Mouse (Mus musculus) spleen, adult 2 months (tissue): Measurements from ENCODE around the gene Fam196b. TPM values are rescaled to one million over a fixed set of nuclear protein-coding genes. Genes with fewer than 3 reads are reported as not detected.

Source experiments
- DNase-seq, 2 experiments: peaks; one replicate each; pipeline versions ENCODE4 v3.0.0 to v3.0.0-alpha.2; 2012 to 2021; ENCODE audit warnings: low spot score in 2 of 2, low read depth in 1 of 2
- H3K27ac ChIP-seq: fragments of 200-500 bp; 2 replicates; pipeline ENCODE4 v1.5.1; 2012; ENCODE audit warnings: low read length, inconsistent platforms; ENCODE audit not compliant: insufficient read depth
- H3K27me3 ChIP-seq: fragments of 200-500 bp; 2 replicates; pipeline ENCODE4 v1.6.1; 2012; ENCODE audit warnings: mild to moderate bottlenecking, moderate library complexity, low read length, inconsistent platforms; ENCODE audit not compliant: control insufficient read depth, insufficient read depth
- H3K36me3 ChIP-seq: fragments of 200-500 bp; 2 replicates; pipeline ENCODE4 v1.6.1; 2012; ENCODE audit warnings: mild to moderate bottlenecking, low read length, inconsistent platforms; ENCODE audit not compliant: control insufficient read depth, insufficient read depth
- H3K4me1 ChIP-seq: fragments of 200-500 bp; 2 replicates; pipeline ENCODE4 v1.6.1; 2011; ENCODE audit warnings: inconsistent platforms; ENCODE audit not compliant: control insufficient read depth, insufficient read depth, insufficient read length
- H3K4me3 ChIP-seq: fragments of 200-500 bp; 2 replicates; pipeline ENCODE4 v1.5.1; 2011; ENCODE audit warnings: mild to moderate bottlenecking, inconsistent platforms; ENCODE audit not compliant: insufficient read depth, insufficient read length; ENCODE audit errors: extremely low read depth
- CTCF ChIP-seq: fragments of 200-500 bp; IDR thresholded peaks from 2 replicates; pipeline ENCODE4 v1.5.1; 2011; ENCODE audit warnings: mild to moderate bottlenecking, inconsistent platforms; ENCODE audit not compliant: insufficient read depth, insufficient read length, insufficient replicate concordance; ENCODE audit errors: extremely low read depth
- POLR2A ChIP-seq: fragments of 200-500 bp; IDR thresholded peaks from 2 replicates; pipeline ENCODE4 v1.6.1; 2011; ENCODE audit warnings: low read depth, low read length, inconsistent platforms
- WGBS: fragments of 180-500 bp; shearing (Covaris S2); methylation state at CpG from one replicate; pipeline ENCODE4 v1.1.7; 2018; 5-methylcytosine and 5-hydroxymethylcytosine counted together
- polyA plus RNA-seq: library from polyadenylated mRNA; depleted of rRNA; stranded (reverse); fragments of >200 nt; gene quantifications from 2 replicates; pipeline ENCODE4 v1.2.3, GENCODE M21; 2012

Fam196b gene
- polyA plus RNA-seq, 1 experiment = 0.05 TPM

DNA sequence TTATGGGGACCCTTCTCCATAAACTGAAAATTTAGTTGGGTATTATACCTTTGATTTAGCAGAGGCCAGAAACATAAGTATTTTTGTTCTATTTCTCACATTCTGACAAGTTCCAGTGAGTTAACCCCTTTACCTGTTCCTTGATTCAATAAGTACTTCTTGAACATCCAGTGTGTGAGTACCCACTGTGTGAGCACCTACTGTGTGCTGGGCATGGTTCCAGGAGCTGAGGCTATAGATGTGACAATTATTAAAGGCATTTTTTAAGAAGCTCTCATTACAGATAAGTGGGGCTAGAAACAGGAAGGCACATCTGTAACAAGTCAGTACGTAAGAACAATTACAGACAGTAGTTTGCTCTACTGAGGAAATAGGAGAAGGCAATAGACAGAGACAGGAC is 4.7 kb downstream of the Fam196b start:
- H3K4me1 ChIP-seq = no peaks in the 10 kb centered on the region
- WGBS = 91% methylated on average over 1 of the region's 1 CpGs
- no peak for DNase-seq
- no peak overlapping the region for H3K4me3 ChIP-seq
- peaks cover 6% of the 10 kb centered on the region for H3K36me3 ChIP-seq
- no peak overlapping the region for H3K27ac ChIP-seq
- TF ChIP-seq POLR2A (no peak), CTCF (no peak)
- H3K27me3 ChIP-seq = no peaks in the 10 kb centered on the region

DNA sequence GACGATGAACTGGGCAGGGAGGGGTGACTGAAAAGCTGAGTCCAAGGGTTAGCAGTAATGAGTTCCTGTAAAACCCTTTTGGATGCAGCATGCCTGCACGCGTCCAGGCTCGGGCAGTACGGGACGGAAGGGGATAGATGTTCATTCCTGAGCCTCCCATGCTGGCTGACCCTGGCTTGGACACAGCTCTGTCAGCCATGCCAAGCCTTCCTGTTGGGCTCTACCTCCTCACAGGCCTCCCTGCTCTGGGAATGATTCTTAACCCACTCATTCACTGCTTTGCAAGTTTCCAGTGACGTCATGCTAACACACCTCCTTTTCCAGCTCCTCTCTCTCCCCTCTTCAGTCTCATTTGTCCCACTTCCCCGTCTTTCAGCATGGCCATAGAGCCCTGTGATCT is 9.0 kb downstream of the Fam196b start:
- peaks cover 4% of the 10 kb centered on the region for H3K36me3 ChIP-seq
- TF ChIP-seq POLR2A (no peak), CTCF (no peak)
- no peak for DNase-seq
- 87% methylated on average over 8 of the region's 8 CpGs for WGBS
- no peaks in the 10 kb centered on the region for H3K27me3 ChIP-seq
- no peak overlapping the region for H3K27ac ChIP-seq
- no peak overlapping the region for H3K4me3 ChIP-seq
- H3K4me1 ChIP-seq = no peaks in the 10 kb centered on the region

DNA sequence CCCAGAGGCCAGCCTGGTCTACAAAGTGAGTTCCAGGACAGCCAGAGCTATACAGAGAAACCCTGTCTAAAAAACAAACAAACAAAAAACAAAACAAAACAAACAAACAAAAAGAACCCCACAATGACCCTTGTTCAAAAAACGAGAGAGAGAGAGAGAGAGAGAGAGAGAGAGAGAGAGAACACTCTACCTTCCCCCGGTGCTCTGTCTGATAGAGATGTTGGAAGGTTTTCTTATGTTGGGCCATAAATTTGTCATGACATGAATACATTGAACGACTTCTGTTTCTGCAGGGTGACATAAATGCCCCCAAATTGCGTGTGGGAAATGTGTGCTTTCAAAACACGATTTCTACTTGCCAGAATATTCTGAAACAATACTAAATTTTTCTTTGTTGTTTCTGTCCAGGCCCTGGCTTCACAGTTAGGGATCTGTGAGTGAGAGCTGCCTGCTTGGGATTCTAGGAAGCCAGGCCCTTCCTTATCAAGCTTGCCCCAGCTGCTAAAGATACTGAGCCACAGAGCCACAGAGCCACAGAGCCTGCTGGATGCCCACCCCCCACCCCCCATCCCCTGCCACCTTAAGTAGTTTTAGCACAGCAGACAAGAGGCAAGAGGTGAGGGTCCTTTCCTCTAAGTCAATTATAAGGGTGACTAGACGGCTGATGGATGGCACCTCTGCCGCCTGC is 17.9 kb downstream of the Fam196b start:
- Histone ChIP-seq H3K4me3 (no peak overlapping the region), H3K36me3 (peaks cover 8% of the 10 kb centered on the region), H3K4me1 (no peaks in the 10 kb centered on the region), H3K27me3 (no peaks in the 10 kb centered on the region), H3K27ac (no peak overlapping the region)
- WGBS = 62% methylated on average over 7 of the region's 7 CpGs
- no peak for DNase-seq
- TF ChIP-seq CTCF (no peak), POLR2A (no peak)

DNA sequence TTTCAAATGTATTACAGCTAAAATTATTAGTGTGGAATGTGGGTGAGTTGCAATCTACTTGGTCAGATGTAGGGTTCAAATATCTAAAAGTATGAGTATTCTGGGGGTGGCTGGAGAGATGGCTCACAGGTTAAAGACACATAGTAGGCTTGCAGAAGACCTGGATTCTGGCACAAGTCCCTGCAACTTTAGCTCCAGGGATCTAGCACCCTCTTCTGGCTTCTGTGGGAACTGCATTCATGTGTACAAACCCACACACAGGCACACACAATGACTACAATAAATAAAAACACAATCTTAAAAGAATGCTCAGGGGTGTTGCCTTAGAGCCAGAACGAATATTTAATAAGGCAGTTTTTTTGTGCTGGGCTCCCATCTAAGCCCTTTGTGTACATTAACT is 23.3 kb downstream of the Fam196b start:
- no peak for TF ChIP-seq CTCF
- no peak for TF ChIP-seq POLR2A
- H3K27me3 ChIP-seq = no peaks in the 10 kb centered on the region
- no peak overlapping the region for H3K27ac ChIP-seq
- no peak for DNase-seq
- no peaks in the 10 kb centered on the region for H3K4me1 ChIP-seq
- H3K36me3 ChIP-seq = peaks cover 7% of the 10 kb centered on the region
- H3K4me3 ChIP-seq = no peak overlapping the region
- WGBS = 84% methylated on average over 1 of the region's 1 CpGs

DNA sequence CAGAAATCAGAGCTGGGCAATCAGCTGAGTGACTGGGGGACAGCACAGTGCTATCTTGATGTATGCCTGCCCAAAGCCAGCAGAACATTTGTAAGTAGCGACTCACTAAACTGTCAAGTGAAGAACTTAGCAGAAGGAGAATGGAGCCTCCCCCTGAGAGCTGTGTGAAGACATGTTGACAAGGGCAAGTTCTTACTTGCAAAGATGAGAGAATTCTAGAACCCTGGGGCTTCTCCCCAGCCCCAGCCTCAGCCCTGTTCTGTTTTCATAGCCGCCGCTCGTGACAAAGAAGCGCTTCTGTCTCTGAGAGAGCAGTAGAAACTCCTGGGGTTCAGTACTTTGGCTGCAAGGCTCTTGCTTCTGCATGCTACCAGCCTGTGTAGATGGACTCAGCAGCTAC is 25.1 kb downstream of the Fam196b start:
- peaks cover 8% of the 10 kb centered on the region for H3K36me3 ChIP-seq
- no peak for DNase-seq
- no peaks in the 10 kb centered on the region for H3K27me3 ChIP-seq
- H3K27ac ChIP-seq = no peak overlapping the region
- no peak overlapping the region for H3K4me3 ChIP-seq
- H3K4me1 ChIP-seq = no peaks in the 10 kb centered on the region
- TF ChIP-seq POLR2A = no peak
- no peak for TF ChIP-seq CTCF
- 95% methylated on average over 5 of the region's 5 CpGs for WGBS

DNA sequence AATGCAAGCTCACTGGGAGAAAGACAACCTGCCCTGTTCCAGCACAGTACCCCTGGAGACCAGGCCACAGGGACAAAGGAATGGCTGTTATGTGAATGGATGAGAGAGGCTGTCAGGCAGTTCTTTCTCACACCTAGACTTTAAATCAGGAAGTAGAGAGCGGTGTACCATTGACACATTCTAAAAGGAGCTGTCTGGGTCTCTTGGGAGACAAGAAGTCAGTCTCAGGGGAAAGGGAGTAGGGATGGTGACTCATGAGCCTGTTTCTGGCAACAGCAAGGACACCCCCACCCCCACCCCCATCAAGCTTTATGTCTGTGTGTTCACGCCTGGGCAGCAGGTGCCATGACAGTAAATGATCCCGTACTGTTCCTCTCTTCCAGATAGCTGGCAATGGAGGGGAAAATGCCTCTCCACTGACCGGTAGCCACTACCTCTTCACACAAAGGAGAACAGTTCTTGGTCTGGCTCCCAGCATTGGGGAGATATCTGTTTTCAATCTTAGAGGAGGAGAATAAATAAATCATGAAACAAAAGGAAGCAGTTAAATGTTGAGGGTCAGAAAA is 29.2 kb downstream of the Fam196b start:
- H3K36me3 ChIP-seq = peaks cover 7% of the 10 kb centered on the region
- no peak for DNase-seq
- TF ChIP-seq CTCF (no peak), POLR2A (no peak)
- H3K4me3 ChIP-seq = no peak overlapping the region
- H3K4me1 ChIP-seq = no peaks in the 10 kb centered on the region
- 74% methylated on average over 4 of the region's 4 CpGs for WGBS
- no peaks in the 10 kb centered on the region for H3K27me3 ChIP-seq
- no peak overlapping the region for H3K27ac ChIP-seq

DNA sequence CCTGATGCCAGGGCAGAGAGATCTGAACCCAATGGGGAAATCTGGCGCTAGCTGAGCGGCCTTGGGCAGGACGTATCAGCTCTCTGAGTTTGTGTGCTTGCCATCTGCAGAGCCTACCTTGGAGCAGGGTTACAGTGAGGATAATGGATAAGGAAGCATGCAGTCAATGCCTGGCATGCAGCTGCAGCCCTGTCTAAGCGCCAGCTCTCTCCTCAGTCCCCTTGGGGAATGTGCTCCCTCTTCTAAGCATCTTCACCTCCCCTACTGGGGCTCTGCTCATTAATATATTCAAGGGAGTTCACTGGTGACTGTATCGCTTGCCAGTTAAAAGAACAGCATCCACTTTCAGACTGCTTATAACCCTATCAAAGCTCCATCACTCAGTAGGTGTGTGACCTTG is 29.7 kb downstream of the Fam196b start:
- Histone ChIP-seq H3K4me1 (no peaks in the 10 kb centered on the region), H3K4me3 (no peak overlapping the region), H3K36me3 (peaks cover 7% of the 10 kb centered on the region), H3K27ac (no peak overlapping the region), H3K27me3 (no peaks in the 10 kb centered on the region)
- no peak for DNase-seq
- TF ChIP-seq POLR2A (no peak), CTCF (no peak)
- WGBS = 89% methylated on average over 5 of the region's 5 CpGs
